In genomic region chr2:124456999-124457398, GRCm38 (mm10) we compare ENCODE assay signal across 29 mouse cellular contexts.
"Had no signal": no experiment of that assay in that cellular context is flagged by ENCODE, and none has a peak within 500 bp of the region (broad histone marks: within the 10 kb centered on the region; RNA-seq: fewer than 3 reads in every experiment).

No protein-coding gene starts in this region.

- H3K36me3 ChIP-seq: limb, embryonic 10.5 days; limb, embryonic 12.5 days; limb, embryonic 13.5 days; limb, embryonic 15.5 days; liver, embryonic 12.5 days; liver, embryonic 13.5 days; liver, embryonic 15.5 days; lung, embryonic 15.5 days; midbrain, embryonic 10.5 days; midbrain, embryonic 12.5 days; midbrain, embryonic 13.5 days; midbrain, embryonic 15.5 days; neural tube, embryonic 12.5 days had no signal

- ATAC-seq: liver, embryonic 12.5 days; liver, postnatal 0 days; midbrain, embryonic 13.5 days; midbrain, embryonic 15.5 days; midbrain, embryonic 16.5 days had no signal

- H3K4me3 ChIP-seq: left cerebral cortex, adult 2 months; limb, embryonic 10.5 days; limb, embryonic 12.5 days; limb, embryonic 13.5 days; limb, embryonic 15.5 days; liver, embryonic 12.5 days; liver, embryonic 13.5 days; liver, embryonic 15.5 days; lung, embryonic 15.5 days; megakaryocyte, embryonic 14.5 days; midbrain, embryonic 10.5 days; midbrain, embryonic 12.5 days; midbrain, embryonic 13.5 days; midbrain, embryonic 15.5 days; myocyte; neural tube, embryonic 12.5 days had no signal

- H3K9me3 ChIP-seq: limb, embryonic 10.5 days; limb, embryonic 12.5 days; limb, embryonic 13.5 days; limb, embryonic 15.5 days; liver, embryonic 12.5 days; liver, embryonic 13.5 days; liver, embryonic 15.5 days; lung, embryonic 15.5 days; megakaryocyte, embryonic 14.5 days; midbrain, embryonic 10.5 days; midbrain, embryonic 12.5 days; midbrain, embryonic 13.5 days; midbrain, embryonic 15.5 days; neural tube, embryonic 12.5 days had no signal

- H3K4me2 ChIP-seq: limb, embryonic 12.5 days; limb, embryonic 13.5 days; limb, embryonic 15.5 days; liver, embryonic 11.5 days; liver, embryonic 12.5 days; liver, embryonic 13.5 days; liver, embryonic 15.5 days; lung, embryonic 14.5 days; lung, embryonic 15.5 days; midbrain, embryonic 11.5 days; midbrain, embryonic 12.5 days; midbrain, embryonic 13.5 days; midbrain, embryonic 15.5 days; neural tube, embryonic 12.5 days had no signal

- H3K9ac ChIP-seq: limb, embryonic 12.5 days; limb, embryonic 13.5 days; limb, embryonic 15.5 days; liver, embryonic 12.5 days; liver, embryonic 13.5 days; liver, embryonic 14.5 days; liver, embryonic 15.5 days; liver, postnatal 0 days; lung, embryonic 14.5 days; lung, embryonic 15.5 days; midbrain, embryonic 12.5 days; midbrain, embryonic 13.5 days; midbrain, embryonic 15.5 days; neural tube, embryonic 12.5 days had no signal

- H3K27me3 ChIP-seq: limb, embryonic 12.5 days; limb, embryonic 13.5 days; limb, embryonic 15.5 days; liver, embryonic 12.5 days; liver, embryonic 13.5 days; liver, embryonic 15.5 days; lung, embryonic 15.5 days; megakaryocyte, embryonic 14.5 days; midbrain, embryonic 15.5 days; neural tube, embryonic 12.5 days had no signal

- DNase-seq: left cerebral cortex, postnatal 4 days; liver; liver, embryonic 13.5 days; liver, postnatal 0 days; lung, adult 2 months; lung, embryonic 14.5 days; lung, postnatal 14 days; lung, postnatal 4 days; midbrain, embryonic 14.5 days had no signal

- H3K27ac ChIP-seq: left cerebral cortex, adult 2 months; limb, embryonic 10.5 days; limb, embryonic 12.5 days; limb, embryonic 13.5 days; limb, embryonic 15.5 days; liver, embryonic 12.5 days; liver, embryonic 13.5 days; liver, embryonic 14.5 days; liver, embryonic 15.5 days; lung, embryonic 15.5 days; macrophage; midbrain, embryonic 10.5 days; midbrain, embryonic 12.5 days; midbrain, embryonic 13.5 days; midbrain, embryonic 15.5 days; neural tube, embryonic 12.5 days had no signal

- H3K4me1 ChIP-seq: limb, embryonic 12.5 days; limb, embryonic 15.5 days; liver, embryonic 12.5 days; liver, embryonic 13.5 days; liver, embryonic 15.5 days; megakaryocyte, embryonic 14.5 days; midbrain, embryonic 10.5 days; midbrain, embryonic 12.5 days; midbrain, embryonic 15.5 days had no signal
